Mouse (Mus musculus): ENCODE measurements at regions not wholly inside any gene's neighbourhood (a gene's known extent, or its start where the extent isn't known, plus 50 kb on each side); places are given as distances from the start of the nearest gene placed in this dataset.

DNA sequence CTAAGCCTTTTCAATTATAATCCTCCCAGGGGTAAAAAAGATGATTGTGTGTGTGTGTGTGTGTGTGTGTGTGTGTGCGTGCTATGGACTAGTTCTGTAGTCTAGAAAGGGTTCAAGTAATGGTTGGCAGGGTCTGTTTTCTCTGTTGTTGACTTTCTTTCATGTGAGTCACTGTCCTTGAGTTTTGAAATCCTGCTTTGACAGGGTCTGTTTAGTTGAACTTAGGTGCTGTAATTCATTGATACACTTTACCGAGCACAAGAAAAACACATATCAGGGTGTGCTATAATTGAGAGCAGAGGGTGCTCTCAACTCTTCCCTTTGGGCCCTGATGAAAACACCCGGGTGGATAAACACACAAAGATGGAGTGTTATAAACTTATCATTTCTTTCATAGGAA is 132.7 kb upstream of the Tab2 start:
- WGBS, result 49% methylated on average over 3 of the region's 3 CpGs
- no peak for TF ChIP-seq CTCF (IDR thresholded peaks at IDR 0.05; ENCODE audit: low read depth)
- no peak for TF ChIP-seq EP300 (IDR thresholded peaks at IDR 0.05; ENCODE audit: low read depth)
- Histone ChIP-seq H3K9ac (replicated peaks; ENCODE audit: low read depth, low read length) (no peak overlapping the region), H3K4me1 (ENCODE audit: control insufficient read depth, insufficient read depth) (peaks cover 26% of the 10 kb centered on the region), H3K36me3 (replicated peaks; ENCODE audit: control insufficient read depth, insufficient read depth, low read length) (no peaks in the 10 kb centered on the region), H3K4me2 (ENCODE audit: low read depth, low read length) (peak overlapping the region; percentile 47), H3K4me3 (ENCODE audit: low read depth, low read length) (no peak overlapping the region), H3K27me3 (ENCODE audit: control insufficient read depth, insufficient read depth, low read length) (no peaks in the 10 kb centered on the region), H3K9me3 (replicated peaks; ENCODE audit: control insufficient read depth, low read length) (no peaks in the 10 kb centered on the region), H3K27ac (ENCODE audit: low read depth) (peak overlapping the region; percentile 51; the same call in 1 of the 2 replicates)
- ATAC-seq (ENCODE audit: insufficient read depth, low read depth) (no peak), DNase-seq (ENCODE audit: low spot score) (no peak)

DNA sequence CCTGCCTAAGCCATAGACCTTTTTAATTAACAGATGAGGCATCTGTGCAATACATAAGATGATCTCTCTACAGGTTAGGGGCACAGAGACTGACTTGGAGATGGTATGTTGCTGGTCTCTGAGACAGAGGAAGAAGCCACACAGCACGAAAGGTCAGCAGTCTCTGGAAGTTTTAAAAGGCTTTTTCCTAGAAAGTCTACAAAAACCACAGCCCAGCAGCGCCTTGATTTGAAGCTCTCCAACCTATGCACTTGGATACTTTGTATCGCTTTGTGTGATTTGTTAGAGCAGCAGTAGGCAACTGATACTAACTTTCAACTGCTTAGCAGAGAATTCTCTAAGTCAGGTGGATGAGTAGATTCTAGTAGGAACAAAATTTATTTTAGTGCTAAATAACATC is 132.3 kb upstream of the Tab2 start:
- H3K36me3 ChIP-seq (replicated peaks; ENCODE audit: control insufficient read depth, insufficient read depth, low read length), result no peaks in the 10 kb centered on the region
- H3K9ac ChIP-seq (replicated peaks; ENCODE audit: low read depth, low read length), result no peak overlapping the region
- no peak overlapping the region for H3K4me3 ChIP-seq (ENCODE audit: low read depth, low read length)
- DNase-seq (ENCODE audit: low spot score), result no peak
- H3K4me1 ChIP-seq (ENCODE audit: control insufficient read depth, insufficient read depth), result peaks cover 26% of the 10 kb centered on the region
- H3K4me2 ChIP-seq (ENCODE audit: low read depth, low read length), result no peak overlapping the region
- no peak overlapping the region for H3K27ac ChIP-seq (ENCODE audit: low read depth)
- TF ChIP-seq CTCF (IDR thresholded peaks at IDR 0.05; ENCODE audit: low read depth) (no peak), EP300 (IDR thresholded peaks at IDR 0.05; ENCODE audit: low read depth) (no peak)
- no peaks in the 10 kb centered on the region for H3K9me3 ChIP-seq (replicated peaks; ENCODE audit: control insufficient read depth, low read length)
- ATAC-seq (ENCODE audit: insufficient read depth, low read depth), result no peak
- no peaks in the 10 kb centered on the region for H3K27me3 ChIP-seq (ENCODE audit: control insufficient read depth, insufficient read depth, low read length)
- WGBS, result 92% methylated on average over 3 of the region's 3 CpGs

DNA sequence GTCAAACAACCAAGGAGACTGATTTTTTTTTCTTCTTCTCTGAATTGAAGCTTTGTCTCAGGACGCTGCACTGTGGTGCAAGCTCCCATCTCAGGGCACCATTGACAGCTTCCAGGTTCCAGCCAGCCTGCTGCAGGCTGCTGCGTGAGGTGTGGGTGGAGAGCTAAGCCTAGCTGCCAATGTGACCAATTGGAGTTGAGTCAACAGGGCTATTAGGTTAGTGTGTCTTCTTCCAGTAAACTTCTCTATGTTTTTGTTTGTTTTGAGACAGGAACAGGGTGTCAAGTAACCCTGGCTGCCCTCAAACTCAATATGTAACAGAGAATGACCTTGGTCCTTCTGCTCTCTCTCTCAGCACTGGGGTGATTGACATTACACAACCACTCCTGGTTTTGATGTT is 131.1 kb upstream of the Tab2 start:
- DNase-seq (ENCODE audit: low spot score), result no peak
- TF ChIP-seq CTCF (IDR thresholded peaks at IDR 0.05; ENCODE audit: low read depth) (no peak), EP300 (IDR thresholded peaks at IDR 0.05; ENCODE audit: low read depth) (no peak)
- no peaks in the 10 kb centered on the region for H3K36me3 ChIP-seq (replicated peaks; ENCODE audit: control insufficient read depth, insufficient read depth, low read length)
- H3K4me1 ChIP-seq (ENCODE audit: control insufficient read depth, insufficient read depth), result peaks cover 31% of the 10 kb centered on the region
- 41% methylated on average over 2 of the region's 2 CpGs for WGBS
- H3K27me3 ChIP-seq (ENCODE audit: control insufficient read depth, insufficient read depth, low read length), result no peaks in the 10 kb centered on the region
- no peak overlapping the region for H3K9ac ChIP-seq (replicated peaks; ENCODE audit: low read depth, low read length)
- ATAC-seq (ENCODE audit: insufficient read depth, low read depth), result no peak
- no peaks in the 10 kb centered on the region for H3K9me3 ChIP-seq (replicated peaks; ENCODE audit: control insufficient read depth, low read length)
- H3K4me3 ChIP-seq (ENCODE audit: low read depth, low read length), result no peak overlapping the region
- no peak overlapping the region for H3K4me2 ChIP-seq (ENCODE audit: low read depth, low read length)
- H3K27ac ChIP-seq (ENCODE audit: low read depth), result no peak overlapping the region

- Histone ChIP-seq H3K36me3 (replicated peaks; ENCODE audit: control insufficient read depth, insufficient read depth, low read length) (no peaks in the 10 kb centered on the region), H3K4me1 (ENCODE audit: control insufficient read depth, insufficient read depth) (peaks cover 27% of the 10 kb centered on the region), H3K9me3 (replicated peaks; ENCODE audit: control insufficient read depth, low read length) (no peaks in the 10 kb centered on the region), H3K27ac (ENCODE audit: low read depth) (no peak overlapping the region), H3K4me3 (ENCODE audit: low read depth, low read length) (no peak overlapping the region), H3K27me3 (ENCODE audit: control insufficient read depth, insufficient read depth, low read length) (no peaks in the 10 kb centered on the region), H3K9ac (replicated peaks; ENCODE audit: low read depth, low read length) (no peak overlapping the region), H3K4me2 (ENCODE audit: low read depth, low read length) (no peak overlapping the region)
- no peak for TF ChIP-seq CTCF (IDR thresholded peaks at IDR 0.05; ENCODE audit: low read depth)
- TF ChIP-seq EP300 (IDR thresholded peaks at IDR 0.05; ENCODE audit: low read depth), result no peak
- DNase-seq (ENCODE audit: low spot score) (no peak), ATAC-seq (ENCODE audit: insufficient read depth, low read depth) (no peak)
- 77% methylated on average over 4 of the region's 4 CpGs for WGBS
Measured at GRCm38 (mm10) chr10:8086442-8086841, 130.4 kb upstream of the Tab2 start.

DNA sequence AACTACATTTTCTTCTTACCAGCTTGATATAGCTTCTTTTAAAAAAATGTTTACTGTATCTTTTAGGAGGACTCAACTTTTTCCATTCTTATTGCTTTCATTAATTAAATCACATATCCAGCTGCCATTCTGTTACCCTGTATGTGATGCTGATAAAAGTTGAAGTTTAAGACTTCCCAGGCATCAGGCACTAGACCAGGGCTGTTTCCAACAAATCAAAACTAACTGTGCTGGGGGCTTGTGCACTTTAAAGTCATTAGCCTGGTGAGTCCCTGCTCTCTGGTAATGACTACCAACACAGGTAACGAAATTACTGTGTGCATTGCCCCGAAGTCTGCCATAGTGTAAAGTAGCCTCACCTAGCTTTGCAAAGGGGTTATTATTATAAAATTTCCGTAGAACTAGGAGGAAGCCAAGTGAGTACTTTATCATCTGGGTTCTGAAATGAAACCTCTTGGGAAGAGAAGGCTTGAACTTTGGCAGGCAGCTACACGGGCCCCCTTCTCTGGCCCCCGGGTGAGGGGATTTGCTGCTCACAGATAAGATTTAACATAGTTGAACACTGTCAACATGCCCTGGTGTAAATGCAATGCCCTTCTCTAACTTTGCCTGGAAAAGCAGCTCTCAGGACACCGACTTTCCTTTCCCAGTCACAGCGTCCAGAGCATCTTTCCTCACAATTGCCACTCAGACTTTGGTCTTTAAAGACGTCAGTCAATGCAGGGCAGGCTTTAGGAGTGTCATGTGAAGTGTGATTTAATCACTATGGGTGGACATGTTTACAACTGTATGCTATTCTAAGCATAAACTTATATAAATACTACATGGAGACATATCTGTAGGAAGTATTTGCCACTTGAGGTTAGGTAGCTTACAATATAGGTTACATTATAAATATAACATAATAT is 122.1 kb upstream of the Tab2 start:
- H3K9ac ChIP-seq (replicated peaks; ENCODE audit: low read depth, low read length), result 0 out of 2 replicates have a peak overlapping the region, but pooled peaks have one; percentile 20
- H3K27me3 ChIP-seq (ENCODE audit: control insufficient read depth, insufficient read depth, low read length), result no peaks in the 10 kb centered on the region
- 14% methylated on average over 8 of the region's 8 CpGs for whole genome bisulfite sequencing
- H3K27ac ChIP-seq (ENCODE audit: low read depth), result peak overlapping the region; percentile 64
- TF ChIP-seq EP300 (IDR thresholded peaks at IDR 0.05; ENCODE audit: low read depth) (peak; percentile 87), CTCF (IDR thresholded peaks at IDR 0.05; ENCODE audit: low read depth) (no peak)
- H3K4me2 ChIP-seq (ENCODE audit: low read depth, low read length), result peak overlapping the region; percentile 22
- DNase-seq (ENCODE audit: low spot score), result peak; percentile 84
- H3K36me3 ChIP-seq (replicated peaks; ENCODE audit: control insufficient read depth, insufficient read depth, low read length), result no peaks in the 10 kb centered on the region
- H3K4me3 ChIP-seq (ENCODE audit: low read depth, low read length), result no peak overlapping the region
- peaks cover 9% of the 10 kb centered on the region for H3K4me1 ChIP-seq (ENCODE audit: control insufficient read depth, insufficient read depth)
- ATAC-seq (ENCODE audit: insufficient read depth, low read depth), result peak; percentile 94
- H3K9me3 ChIP-seq (replicated peaks; ENCODE audit: control insufficient read depth, low read length), result no peaks in the 10 kb centered on the region
